Mouse (Mus musculus): ENCODE data around the gene Ago4. TPM values are rescaled to one million over a fixed set of nuclear protein-coding genes. Genes with fewer than 3 reads are reported as not detected.

Gene Ago4
- polyA plus RNA-seq (2015; fragmentation: Nextera tagmentation; extraction: Ambion mirVana), result 10.2 and 10.9 TPM in 2 replicates

- Histone ChIP-seq H3K9ac (peak within 1 kb of the TSS; percentile 96), H3K9me3 (no peaks in the 10 kb centered on the region), H3K4me2 (peak within 1 kb of the TSS; percentile 87), H3K4me3 (peak within 1 kb of the TSS; percentile 93), H3K4me1 (peaks cover 19% of the 10 kb centered on the region), H3K36me3 (replicated peaks) (no peaks in the 10 kb centered on the region), H3K27ac (peak within 1 kb of the TSS; percentile 82), H3K27me3 (replicated peaks) (no peaks in the 10 kb centered on the region)
- peak; percentile 94 for ATAC-seq (replicated peaks)
- 0% methylated on average over 71 of the region's 120 CpGs for WGBS
Measured at GRCm38 (mm10) chr4:126532827-126533728, at the start of gene Ago4. Gene Ago4 (minus strand): TSS chr4:126533472.

DNA sequence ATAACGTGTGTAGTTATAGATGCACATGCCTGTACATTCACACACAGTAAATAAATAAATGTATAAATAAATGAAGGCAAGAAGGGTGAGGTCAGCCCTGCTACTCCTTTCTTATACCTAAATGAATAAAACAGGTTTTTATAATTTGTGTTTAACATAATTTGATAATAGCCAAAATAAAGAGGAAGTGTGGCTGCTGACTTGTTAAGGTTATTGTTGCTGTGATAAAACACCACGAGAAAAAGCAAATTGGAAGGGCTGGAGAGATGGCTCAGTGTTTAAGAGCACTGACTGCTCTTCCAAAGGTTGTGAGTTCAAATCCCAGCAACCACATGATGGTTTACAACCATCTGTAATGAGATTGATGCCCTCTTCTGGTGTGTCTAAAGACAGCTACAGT is 45.8 kb upstream of the Ago4 start:
- Histone ChIP-seq H3K4me3 (no peak overlapping the region), H3K9me3 (no peaks in the 10 kb centered on the region), H3K4me1 (no peaks in the 10 kb centered on the region), H3K27me3 (replicated peaks) (no peaks in the 10 kb centered on the region), H3K36me3 (replicated peaks) (no peaks in the 10 kb centered on the region), H3K27ac (no peak overlapping the region), H3K9ac (no peak overlapping the region), H3K4me2 (no peak overlapping the region)
- 92% methylated on average over 2 of the region's 2 CpGs for WGBS
- no peak for ATAC-seq (replicated peaks)

DNA sequence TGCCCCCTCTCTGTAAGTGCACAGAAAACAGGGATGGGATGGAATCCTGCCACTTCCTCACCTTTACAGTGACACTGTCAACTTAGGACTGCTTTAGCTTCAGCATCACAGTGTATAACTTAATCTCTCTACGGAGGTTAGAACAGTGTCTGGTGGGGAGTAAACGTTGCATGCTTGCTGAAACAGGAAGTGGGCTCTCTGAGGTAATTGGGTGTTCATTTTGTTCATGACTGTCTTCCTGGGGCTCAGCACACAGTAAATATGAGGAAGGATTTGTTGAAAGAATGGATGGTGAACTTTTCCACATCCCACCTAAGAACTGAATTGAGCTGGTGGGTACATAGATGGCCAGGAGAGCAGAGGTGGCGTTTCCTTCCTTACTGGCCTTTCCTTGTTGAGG is 44.6 kb upstream of the Ago4 start:
- H3K4me1 ChIP-seq, result no peaks in the 10 kb centered on the region
- H3K9ac ChIP-seq, result no peak overlapping the region
- H3K4me2 ChIP-seq, result no peak overlapping the region
- H3K4me3 ChIP-seq, result no peak overlapping the region
- no peak overlapping the region for H3K27ac ChIP-seq
- 93% methylated on average over 3 of the region's 3 CpGs for WGBS
- no peak for ATAC-seq (replicated peaks)
- H3K27me3 ChIP-seq (replicated peaks), result no peaks in the 10 kb centered on the region
- H3K36me3 ChIP-seq (replicated peaks), result no peaks in the 10 kb centered on the region
- no peaks in the 10 kb centered on the region for H3K9me3 ChIP-seq

- no peak overlapping the region for H3K4me2 ChIP-seq
- no peaks in the 10 kb centered on the region for H3K36me3 ChIP-seq (replicated peaks)
- no peak overlapping the region for H3K27ac ChIP-seq
- WGBS, result 93% methylated on average over 5 of the region's 5 CpGs
- no peaks in the 10 kb centered on the region for H3K9me3 ChIP-seq
- H3K27me3 ChIP-seq (replicated peaks), result no peaks in the 10 kb centered on the region
- ATAC-seq (replicated peaks), result no peak
- H3K4me3 ChIP-seq, result no peak overlapping the region
- H3K4me1 ChIP-seq, result no peaks in the 10 kb centered on the region
- no peak overlapping the region for H3K9ac ChIP-seq
Measured at GRCm38 (mm10) chr4:126576281-126576680, 43.0 kb upstream of the Ago4 start.

GRCm38 (mm10) chr4:126569783-126570182 is 36.5 kb upstream of the Ago4 start:
- 95% methylated on average over 3 of the region's 3 CpGs for WGBS
- Histone ChIP-seq H3K27me3 (replicated peaks) (no peaks in the 10 kb centered on the region), H3K9me3 (no peaks in the 10 kb centered on the region)

DNA sequence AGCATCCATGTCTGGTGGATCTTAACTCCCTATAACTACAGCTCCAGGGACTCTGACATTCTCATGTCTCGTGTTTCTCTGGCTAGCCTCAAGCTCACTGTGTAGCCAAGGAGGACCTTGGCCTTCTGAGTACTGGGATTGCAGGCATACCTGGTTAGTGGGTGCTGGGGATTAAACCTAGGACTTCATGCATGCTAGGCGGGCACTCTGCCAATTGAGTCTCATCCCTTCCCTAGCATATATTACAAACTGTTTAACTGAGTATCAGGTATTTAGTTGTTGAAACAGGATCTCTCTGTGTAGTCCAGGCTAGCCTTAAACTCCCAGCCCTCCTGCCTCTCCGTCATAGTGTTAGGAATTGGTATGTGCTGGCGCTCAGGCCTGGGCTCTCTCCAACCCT is 34.0 kb upstream of the Ago4 start:
- no peak overlapping the region for H3K4me2 ChIP-seq
- no peak overlapping the region for H3K27ac ChIP-seq
- H3K36me3 ChIP-seq (replicated peaks), result no peaks in the 10 kb centered on the region
- no peak overlapping the region for H3K9ac ChIP-seq
- no peaks in the 10 kb centered on the region for H3K9me3 ChIP-seq
- no peak for ATAC-seq (replicated peaks)
- H3K4me3 ChIP-seq, result no peak overlapping the region
- WGBS, result 97% methylated on average over 4 of the region's 4 CpGs
- no peaks in the 10 kb centered on the region for H3K4me1 ChIP-seq
- H3K27me3 ChIP-seq (replicated peaks), result no peaks in the 10 kb centered on the region

More at GRCm38 (mm10) chr4:126569783-126570182, 36.5 kb upstream of the Ago4 start:
- Histone ChIP-seq H3K27ac (no peak overlapping the region), H3K4me3 (no peak overlapping the region), H3K36me3 (replicated peaks) (no peaks in the 10 kb centered on the region), H3K4me1 (no peaks in the 10 kb centered on the region), H3K9ac (no peak overlapping the region), H3K4me2 (no peak overlapping the region)
- no peak for ATAC-seq (replicated peaks)

- Histone ChIP-seq H3K27me3 (replicated peaks) (no peaks in the 10 kb centered on the region), H3K4me3 (no peak overlapping the region), H3K4me1 (no peaks in the 10 kb centered on the region), H3K36me3 (replicated peaks) (no peaks in the 10 kb centered on the region), H3K9me3 (no peaks in the 10 kb centered on the region), H3K9ac (no peak overlapping the region), H3K4me2 (no peak overlapping the region), H3K27ac (no peak overlapping the region)
- WGBS, result 92% methylated on average over 6 of the region's 6 CpGs
- ATAC-seq (replicated peaks), result no peak
Measured at GRCm38 (mm10) chr4:126563798-126564197, 30.5 kb upstream of the Ago4 start.

GRCm38 (mm10) chr4:126556809-126557711 is 23.8 kb upstream of the Ago4 start, which contains the start of gene Clspn:
Gene Clspn (plus strand): TSS chr4:126556935.
- ATAC-seq (replicated peaks), result peak; percentile 98
- peak within 1 kb of the TSS; percentile 39 for H3K9ac ChIP-seq
- H3K9me3 ChIP-seq, result no peaks in the 10 kb centered on the region
- peaks cover 10% of the 10 kb centered on the region for H3K4me1 ChIP-seq
- H3K4me2 ChIP-seq, result peak within 1 kb of the TSS; percentile 95
- H3K27me3 ChIP-seq (replicated peaks), result no peaks in the 10 kb centered on the region
- no peaks in the 10 kb centered on the region for H3K36me3 ChIP-seq (replicated peaks)
- H3K4me3 ChIP-seq, result peak within 1 kb of the TSS; percentile 63
- under 1% methylated on average over 54 of the region's 54 CpGs for WGBS
- H3K27ac ChIP-seq, result no peak within 1 kb of the TSS

DNA sequence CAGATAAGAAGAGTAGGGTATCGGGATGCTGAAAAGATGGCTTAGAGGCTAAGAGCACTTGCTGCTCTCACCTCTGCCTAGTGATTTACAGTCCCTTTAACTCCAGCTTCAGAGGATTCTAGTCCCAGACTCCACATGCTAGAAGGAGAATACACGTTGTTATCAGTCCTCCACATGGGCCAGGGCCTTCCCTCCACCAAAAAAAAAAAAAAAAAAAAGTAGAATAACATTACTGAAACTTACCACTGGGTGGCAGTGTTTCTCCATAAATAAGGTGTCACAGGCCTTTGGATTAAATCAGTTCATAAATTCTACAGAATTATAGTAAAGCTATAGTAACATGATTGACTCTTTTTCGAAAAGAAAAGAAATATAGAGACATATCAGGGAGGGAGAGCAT is 21.2 kb upstream of the Ago4 start:
- Histone ChIP-seq H3K27me3 (replicated peaks) (no peaks in the 10 kb centered on the region), H3K36me3 (replicated peaks) (no peaks in the 10 kb centered on the region), H3K9me3 (no peaks in the 10 kb centered on the region), H3K4me1 (peaks cover 10% of the 10 kb centered on the region), H3K27ac (no peak overlapping the region), H3K4me2 (no peak overlapping the region), H3K9ac (no peak overlapping the region), H3K4me3 (no peak overlapping the region)
- ATAC-seq (replicated peaks), result no peak
- 35% methylated on average over 3 of the region's 3 CpGs for WGBS

- WGBS, result 94% methylated on average over 1 of the region's 1 CpGs
- Histone ChIP-seq H3K4me3 (no peak overlapping the region), H3K27ac (no peak overlapping the region), H3K9ac (no peak overlapping the region), H3K36me3 (replicated peaks) (no peaks in the 10 kb centered on the region), H3K27me3 (replicated peaks) (no peaks in the 10 kb centered on the region), H3K4me1 (peaks cover 10% of the 10 kb centered on the region), H3K4me2 (no peak overlapping the region), H3K9me3 (no peaks in the 10 kb centered on the region)
- no peak for ATAC-seq (replicated peaks)
Measured at GRCm38 (mm10) chr4:126553685-126554084, 20.4 kb upstream of the Ago4 start.

GRCm38 (mm10) chr4:126553105-126553504 is 19.8 kb upstream of the Ago4 start:
- no peak overlapping the region for H3K27ac ChIP-seq
- H3K36me3 ChIP-seq (replicated peaks), result no peaks in the 10 kb centered on the region
- H3K27me3 ChIP-seq (replicated peaks), result no peaks in the 10 kb centered on the region
- peaks cover 10% of the 10 kb centered on the region for H3K4me1 ChIP-seq
- H3K9ac ChIP-seq, result no peak overlapping the region
- H3K9me3 ChIP-seq, result no peaks in the 10 kb centered on the region
- H3K4me3 ChIP-seq, result no peak overlapping the region
- no peak for ATAC-seq (replicated peaks)
- no peak overlapping the region for H3K4me2 ChIP-seq
- 60% methylated on average over 8 of the region's 8 CpGs for WGBS

DNA sequence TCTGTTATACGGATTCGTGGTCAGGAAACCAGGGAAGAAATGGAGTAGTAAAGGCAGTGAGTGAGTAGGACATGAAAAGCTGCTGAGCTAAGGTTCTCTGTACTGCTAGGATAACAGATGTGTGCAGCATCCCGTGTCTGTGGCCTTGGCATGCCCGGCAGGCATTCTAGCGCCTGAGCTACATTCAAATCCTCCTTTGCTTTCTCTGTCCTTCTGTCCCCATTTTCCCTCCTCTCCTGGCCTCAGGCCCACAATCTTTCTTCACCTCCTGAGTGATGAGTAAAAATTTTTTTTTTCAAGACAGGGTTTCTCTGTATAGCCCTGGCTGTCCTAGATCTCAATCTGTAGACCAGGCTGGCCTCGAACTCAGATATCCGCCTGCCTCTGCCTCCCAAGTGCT is 18.9 kb upstream of the Ago4 start:
- H3K4me1 ChIP-seq, result peaks cover 6% of the 10 kb centered on the region
- 75% methylated on average over 7 of the region's 7 CpGs for WGBS
- no peaks in the 10 kb centered on the region for H3K36me3 ChIP-seq (replicated peaks)
- no peak overlapping the region for H3K4me3 ChIP-seq
- H3K9ac ChIP-seq, result no peak overlapping the region
- no peak overlapping the region for H3K4me2 ChIP-seq
- no peak overlapping the region for H3K27ac ChIP-seq
- H3K9me3 ChIP-seq, result no peaks in the 10 kb centered on the region
- no peak for ATAC-seq (replicated peaks)
- H3K27me3 ChIP-seq (replicated peaks), result no peaks in the 10 kb centered on the region
